Mouse (Mus musculus) retina, postnatal 1 day (tissue): ENCODE results near the gene Iqsec1.

Experiments
- DNase-seq: peaks from one replicate; pipeline ENCODE4 v3.0.0-alpha.2; 2012

The Iqsec1 gene

DNA sequence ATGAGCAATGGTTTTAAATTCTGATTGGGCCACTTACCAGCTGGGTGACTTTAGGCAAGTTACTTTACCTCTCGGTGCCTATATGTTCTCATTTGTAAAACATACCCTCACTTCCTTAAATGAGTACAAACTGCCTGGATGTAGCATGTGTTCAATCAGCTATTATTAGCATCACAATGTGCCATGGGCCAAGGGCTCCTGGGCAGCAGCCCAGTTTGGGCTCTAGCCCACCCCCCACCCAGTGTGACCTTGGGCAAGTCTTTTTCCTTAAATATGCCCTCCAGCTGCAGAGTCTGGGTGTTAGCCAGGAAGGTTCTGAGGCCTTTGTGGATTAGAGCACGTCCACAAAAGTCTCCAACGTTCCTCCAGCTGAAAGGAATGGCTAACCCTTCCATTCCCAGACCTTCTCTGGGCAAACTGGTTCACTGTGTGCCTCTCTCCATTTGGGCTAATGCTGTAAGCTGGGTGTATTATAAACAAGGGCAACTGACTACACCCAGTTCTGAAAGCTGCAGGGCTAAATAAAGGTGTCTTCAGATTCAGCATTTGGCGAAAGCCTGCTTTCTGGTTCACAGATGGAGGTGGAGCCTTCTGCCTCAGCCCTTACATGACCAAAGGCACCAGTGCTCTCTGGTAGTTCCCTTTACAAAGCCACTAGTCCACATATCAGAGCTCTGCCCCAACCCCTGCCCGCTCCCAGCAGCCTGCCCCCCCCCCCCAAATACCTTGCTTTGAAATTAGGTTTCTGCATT is 101.3 kb downstream of the Iqsec1 start:
- DNase-seq, result no peak

DNA sequence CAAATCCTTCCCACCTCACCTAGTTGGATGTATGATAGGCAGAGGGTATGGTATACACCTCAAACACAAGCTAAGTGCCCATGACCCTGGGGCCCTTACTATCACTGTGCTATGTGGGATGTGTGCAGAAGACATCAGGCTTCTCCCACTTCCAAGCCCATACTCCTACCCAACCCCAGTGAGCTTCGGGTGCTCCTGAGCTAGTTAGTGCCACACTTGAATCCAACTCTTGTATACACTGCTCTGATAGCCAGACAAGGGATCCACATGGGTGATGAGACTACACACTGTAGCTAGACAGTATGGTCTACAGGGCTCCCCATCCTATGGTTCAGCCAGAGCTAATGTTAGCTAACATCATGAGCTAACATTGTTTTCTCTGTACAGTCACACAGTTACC is 102.9 kb downstream of the Iqsec1 start:
- DNase-seq, result no peak

DNA sequence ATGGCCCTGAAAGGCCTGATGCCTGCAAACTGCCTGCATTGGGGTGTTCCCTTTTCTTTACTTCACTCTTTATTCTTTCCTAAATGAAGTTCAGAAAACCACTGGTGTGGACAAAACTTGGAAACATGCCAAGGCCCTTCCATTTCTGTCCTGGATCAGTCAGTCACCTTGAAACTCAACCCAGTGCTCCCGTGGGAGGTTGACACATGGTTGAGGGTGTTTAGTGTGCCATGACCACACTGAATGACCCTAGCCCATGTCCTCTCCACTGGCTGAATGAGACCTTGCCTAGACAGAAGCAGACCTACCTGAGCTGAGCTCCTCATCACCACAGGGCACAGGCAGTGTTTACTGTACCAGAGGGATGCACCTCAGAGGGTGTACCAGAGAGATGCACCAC is 103.9 kb downstream of the Iqsec1 start:
- DNase-seq, result no peak

DNA sequence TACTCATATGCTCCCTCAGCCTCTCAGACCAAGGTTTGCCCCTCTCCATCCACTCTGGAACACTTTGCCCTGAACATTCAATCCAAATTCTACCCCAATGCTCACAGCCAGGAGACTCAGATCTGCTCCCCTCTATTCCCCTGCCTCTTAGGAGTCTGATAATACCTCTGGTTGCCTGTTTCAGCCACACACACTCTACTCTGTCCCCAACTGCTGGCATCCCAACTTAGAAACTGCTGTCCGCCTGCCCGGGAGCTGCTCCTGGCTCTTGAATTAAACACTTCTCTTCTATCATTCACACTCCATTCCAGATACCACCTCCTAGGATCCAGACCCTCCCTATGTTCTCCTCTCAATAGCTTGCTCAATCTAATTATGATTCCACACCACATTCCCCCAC is 107.5 kb downstream of the Iqsec1 start:
- no peak for DNase-seq

DNA sequence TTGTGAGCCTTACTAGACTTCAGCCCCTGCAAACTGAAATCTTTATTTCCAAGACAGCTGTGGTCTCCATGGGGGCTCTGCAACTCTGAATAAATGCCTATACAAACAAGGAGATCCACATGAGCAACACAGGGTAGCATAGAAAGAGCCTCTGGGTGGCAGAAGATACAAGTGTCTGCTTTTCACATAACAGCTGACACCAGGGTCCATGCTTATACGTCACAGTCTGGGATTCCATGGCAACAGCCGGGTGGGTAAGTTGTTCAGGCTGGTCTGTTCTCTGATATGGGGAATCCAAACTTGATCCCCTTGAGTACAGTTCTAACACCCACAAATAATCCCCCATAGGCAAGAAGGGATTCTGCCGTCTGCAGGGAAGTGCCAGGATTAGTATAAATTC is 108.1 kb downstream of the Iqsec1 start:
- DNase-seq, result peak; percentile 54

DNA sequence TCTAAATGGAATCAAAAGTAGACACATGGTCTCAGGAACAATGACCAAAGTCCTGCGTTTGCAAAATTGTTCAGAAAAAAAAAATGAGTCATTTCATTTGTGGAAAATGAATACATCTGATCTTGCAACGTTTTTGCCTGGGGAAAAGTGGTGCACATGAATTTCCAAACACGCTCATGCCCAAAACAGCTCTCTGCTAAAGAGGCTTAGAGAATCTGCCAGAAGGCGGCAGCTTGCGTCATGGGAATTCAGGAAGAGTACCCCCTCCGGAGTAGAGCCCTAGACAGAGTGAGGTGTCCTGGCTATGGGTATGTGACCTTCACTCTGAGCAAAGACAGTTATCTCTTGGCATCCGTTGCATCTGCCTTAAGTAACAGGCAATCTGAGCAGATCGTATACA is 116.9 kb downstream of the Iqsec1 start:
- DNase-seq, result no peak

DNA sequence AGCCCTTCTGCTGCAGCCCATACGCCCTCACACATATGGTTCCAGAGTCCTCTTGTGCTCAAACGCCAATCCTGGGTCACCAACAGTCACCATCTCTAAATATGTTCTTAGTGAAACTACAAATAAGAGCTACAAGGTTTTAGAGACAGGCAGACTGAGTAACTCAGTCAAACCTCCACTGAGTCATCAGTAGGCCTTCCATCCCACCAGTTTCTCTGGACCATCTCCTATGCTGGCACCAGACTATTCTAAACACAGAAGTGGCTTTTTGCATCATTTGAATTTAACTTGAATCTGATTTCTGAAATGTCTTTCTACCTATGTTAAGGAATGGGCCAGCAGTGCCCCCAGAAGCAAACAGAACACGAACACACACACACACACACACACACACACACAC is 120.5 kb downstream of the Iqsec1 start:
- no peak for DNase-seq

DNA sequence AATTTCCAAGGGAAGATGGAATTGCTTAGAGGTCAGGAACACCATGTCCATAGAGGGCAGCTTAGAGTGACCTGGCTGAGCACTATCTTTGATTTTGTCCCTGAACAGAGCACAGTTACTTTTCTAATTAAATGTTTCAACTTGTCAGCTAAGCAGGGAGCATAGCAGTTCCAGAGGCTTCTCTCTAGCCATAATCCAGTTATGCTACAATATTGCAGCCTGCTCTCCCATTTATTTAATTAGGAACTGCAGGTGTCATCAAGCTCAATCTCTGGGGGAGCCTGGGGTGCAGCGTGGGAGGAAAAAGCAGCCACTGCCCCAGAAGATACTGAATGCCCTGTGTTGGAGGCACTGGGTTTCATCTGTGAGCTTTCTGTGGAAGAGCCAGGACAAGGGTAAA is 127.1 kb downstream of the Iqsec1 start:
- DNase-seq, result no peak

DNA sequence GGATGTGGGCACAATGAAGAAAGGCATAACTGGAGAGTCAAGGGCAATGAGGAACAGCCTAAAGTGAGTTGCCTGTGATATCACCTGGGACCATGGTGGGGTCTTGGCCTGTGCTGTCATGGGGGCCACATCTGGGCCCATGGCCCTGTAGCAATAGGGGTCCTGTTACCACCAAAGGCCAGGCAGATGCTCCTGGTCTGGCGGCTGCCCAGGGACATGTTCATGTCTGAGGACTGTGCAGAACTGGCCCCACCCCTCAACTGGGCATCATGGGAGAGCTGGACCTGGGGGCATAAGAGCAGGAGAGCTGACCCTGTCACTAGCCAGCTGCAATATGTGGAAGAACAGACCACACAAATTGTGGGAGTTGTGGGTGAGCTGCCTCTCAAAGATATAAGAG is 130.6 kb downstream of the Iqsec1 start:
- DNase-seq, result no peak

DNA sequence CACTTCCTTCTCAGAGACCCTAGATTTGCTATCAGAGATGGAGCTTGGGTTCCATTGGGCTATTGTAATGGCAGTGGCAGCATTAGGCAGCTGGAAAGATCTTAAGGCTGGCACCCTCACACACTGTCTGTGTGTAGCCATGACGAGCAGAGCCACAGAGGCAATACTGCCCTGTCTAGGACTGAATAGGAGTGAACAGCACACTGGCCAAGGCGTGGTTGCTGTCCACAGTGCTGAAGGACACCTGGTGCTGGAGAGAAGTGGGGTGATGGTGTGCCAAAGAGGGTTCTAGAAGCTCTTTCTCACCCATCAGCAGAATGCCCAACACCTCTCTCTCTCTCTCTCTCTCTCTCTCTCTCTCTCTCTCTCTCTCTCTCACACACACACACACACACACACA is 136.1 kb downstream of the Iqsec1 start:
- DNase-seq, result peak; percentile 11

DNA sequence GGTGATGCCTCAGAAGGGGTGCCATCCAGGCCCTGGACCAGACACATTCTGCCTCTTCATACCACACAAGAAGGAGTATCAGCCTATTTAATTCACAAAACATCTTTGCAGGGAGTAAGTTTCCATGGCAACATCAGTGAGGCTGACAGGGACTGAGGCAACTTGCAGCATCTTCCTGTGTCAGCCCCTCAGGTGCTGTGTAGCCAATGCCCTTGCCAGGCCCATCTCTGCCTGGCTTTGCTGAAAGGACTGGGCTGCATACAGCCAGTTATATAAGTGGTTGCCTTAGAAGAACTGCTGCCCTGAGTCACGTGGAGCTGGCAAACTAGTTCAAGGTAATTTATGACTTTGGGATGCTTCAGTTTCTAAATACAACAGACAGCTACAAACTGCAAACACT is 140.4 kb downstream of the Iqsec1 start:
- DNase-seq, result peak; percentile 24

DNA sequence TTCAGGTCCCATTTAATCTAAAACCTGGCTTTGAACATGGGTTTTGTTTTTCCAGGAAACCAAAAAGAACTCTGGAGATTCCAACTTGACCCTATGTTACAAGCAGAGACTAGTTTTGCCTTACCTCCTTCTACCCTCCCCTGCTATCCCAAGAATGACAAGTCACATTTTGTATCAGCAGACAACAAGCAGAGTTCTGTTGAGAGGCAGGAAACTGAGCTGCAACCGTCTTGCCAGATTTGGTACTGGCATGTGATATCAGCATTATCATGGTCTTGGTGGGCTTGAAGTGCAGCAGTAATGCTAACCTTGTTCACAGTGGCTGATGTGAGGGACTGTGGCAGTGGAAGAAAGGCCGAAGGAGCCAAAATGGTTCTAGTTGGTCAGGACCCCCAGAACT is 141.0 kb downstream of the Iqsec1 start:
- DNase-seq, result no peak

DNA sequence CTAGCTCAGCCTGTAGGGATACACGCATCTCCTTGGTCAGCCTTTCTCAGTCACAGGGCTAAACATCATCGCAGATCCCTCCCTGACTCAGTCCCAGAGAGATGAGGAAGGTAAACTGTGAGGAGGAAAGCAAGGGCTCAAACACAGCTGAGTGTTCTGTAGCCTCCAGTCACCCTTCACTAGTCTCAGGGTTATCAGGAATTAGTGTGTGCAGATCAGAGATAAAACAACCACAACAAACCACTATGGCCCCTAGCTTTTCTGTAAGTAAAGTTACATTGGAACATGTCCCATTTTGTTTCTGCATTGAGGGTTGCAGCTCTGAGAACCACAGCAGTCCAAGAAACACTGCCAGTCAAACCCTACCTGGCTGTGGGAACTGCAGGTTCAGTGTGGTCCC is 148.5 kb downstream of the Iqsec1 start:
- no peak for DNase-seq

DNA sequence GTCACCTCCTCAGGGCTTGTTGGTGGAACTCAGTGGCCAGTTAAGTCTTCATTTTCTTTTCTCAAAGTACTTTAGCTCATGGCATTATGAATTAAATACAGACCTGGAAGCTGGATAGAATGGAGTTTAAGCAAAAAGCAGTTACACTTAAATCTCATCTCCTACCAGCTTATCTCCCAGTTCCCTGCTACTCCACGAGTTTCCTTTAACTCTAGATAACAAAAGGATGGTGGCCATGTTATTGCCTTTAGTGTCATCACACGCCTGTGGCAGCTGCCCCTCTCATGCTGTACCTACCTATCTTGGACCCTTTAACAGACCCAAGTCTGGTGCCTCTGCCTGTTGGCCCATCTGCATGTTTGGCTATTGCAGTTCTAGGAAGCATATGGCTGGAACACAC is 151.7 kb downstream of the Iqsec1 start:
- DNase-seq, result no peak

DNA sequence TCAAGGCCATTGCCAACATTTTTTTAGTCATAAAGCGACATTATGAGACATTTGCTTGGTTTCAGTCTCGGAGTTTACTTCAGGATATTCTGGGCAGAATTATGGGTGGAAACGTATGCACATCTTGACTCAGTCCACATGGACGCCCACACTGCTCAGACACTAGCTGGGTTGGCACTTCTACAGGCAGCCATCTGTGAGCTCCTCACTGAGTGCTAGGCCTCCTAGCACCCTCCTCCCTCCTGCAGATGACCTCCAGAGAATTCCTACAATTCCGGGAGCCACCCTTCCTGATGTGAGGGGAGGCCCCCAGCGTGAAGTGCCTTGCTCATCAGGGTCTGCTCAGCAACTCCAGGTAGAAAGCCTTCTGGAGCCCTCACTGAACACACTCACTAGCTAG is 158.9 kb downstream of the Iqsec1 start:
- DNase-seq, result no peak

DNA sequence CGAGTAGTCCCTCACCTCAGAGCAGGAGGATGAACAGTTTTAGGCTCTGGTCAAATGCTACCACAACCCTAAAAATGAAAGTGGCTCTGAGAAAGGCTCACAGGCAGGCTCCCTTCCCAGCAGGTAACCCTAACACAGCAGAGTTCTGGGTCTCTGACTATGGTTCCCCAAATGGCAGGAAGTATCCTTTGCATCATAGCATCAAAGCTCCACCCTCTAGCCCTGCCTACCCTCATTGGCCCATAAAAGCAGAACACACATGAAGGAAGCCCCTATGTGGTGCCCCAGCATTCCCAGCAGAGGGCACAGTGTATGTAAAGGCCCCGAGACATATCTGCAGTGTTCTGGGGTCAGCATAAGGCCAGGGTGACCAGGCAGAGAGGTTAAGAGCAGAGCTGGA is 163.4 kb downstream of the Iqsec1 start:
- no peak for DNase-seq

DNA sequence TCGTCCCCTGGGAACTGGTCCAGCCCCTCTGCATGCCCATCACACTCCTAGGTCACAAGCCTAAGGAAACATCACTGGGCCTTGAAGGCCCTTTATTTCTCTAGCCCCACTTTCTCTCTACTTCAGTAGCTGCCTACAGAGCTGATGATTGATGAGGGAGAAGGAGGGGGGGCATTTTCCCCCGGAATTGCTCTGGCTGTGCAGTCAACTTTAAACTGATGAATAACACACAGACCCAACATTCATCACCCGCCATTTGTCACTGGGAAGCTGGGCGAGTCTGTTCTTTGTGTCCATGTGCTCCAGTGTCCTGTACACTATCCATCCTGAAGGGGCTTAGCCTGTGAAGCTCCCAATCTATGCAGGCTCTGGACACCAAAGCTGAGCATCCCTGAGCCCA is 165.2 kb downstream of the Iqsec1 start:
- DNase-seq, result no peak

DNA sequence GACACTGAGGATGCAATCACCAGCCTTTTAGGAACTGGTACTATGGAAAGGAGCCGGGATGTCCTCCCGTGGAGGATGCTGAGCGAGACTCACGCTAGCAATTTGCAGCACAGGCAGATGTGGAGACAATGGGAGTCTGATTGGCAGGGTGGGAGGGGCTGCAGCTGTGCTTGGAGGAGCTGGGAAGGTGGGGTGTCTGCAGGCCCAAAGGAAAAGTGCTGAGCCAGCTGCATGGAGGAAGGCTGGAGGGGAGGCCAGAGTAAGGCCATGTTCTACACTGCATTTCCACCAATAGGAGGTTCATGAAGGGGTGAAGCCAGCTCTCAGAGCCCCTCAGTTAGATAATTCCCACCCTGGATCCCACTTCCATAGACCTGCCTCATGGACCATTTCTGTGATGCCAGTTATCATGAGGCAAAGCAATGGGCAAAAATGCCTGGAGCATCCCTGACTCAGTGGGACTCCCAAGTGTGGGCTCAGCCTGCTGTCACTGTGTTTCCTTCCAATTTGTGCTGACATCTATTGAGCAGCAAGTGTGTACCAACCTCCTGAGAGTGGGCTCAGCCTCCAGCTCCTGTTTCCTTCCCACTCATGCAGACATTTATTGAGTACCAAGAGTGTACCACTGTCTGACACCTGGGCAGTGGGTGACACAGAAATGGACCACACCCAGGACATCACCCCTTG is 166.4 kb downstream of the Iqsec1 start:
- no peak for DNase-seq

DNA sequence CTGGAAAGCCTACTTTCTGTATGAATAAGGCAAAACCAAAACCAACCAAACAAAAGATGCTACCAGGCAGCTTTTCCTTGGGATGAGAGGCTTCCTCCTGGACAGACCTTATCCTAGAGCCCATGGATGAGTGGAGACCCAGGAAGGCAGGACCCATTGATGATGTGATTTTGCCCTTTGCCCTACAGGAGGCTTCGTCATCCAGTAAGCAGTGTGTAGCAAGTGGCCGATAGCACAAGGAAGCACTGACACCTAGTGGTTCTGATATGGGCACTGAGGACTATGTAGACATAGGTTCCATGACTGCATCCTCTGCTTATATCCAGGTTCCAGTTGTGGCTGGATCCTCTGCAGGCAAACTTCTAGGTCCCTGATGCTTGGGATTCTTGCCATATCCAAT is 168.6 kb downstream of the Iqsec1 start:
- DNase-seq, result peak; percentile 34

DNA sequence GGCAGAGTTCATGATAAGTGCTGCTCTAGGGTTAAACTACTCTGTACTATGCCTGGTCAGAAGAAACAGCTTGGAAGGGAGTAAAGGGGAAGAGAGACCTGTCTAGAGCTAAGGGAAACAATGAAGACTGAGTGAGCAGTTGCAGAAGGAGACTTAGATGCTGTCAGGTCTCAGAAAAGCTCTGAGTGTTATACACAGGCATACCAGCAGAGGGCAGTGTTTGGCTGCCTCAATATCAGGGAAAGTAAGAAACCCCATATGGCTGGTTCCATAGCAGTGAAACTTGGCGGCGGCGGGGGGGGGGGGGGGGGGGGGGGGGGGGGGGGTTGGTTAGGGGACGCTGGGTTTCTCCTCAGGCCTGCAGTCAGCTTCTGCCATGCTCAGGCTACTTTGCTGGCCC is 169.5 kb downstream of the Iqsec1 start:
- peak; percentile 88 for DNase-seq

DNA sequence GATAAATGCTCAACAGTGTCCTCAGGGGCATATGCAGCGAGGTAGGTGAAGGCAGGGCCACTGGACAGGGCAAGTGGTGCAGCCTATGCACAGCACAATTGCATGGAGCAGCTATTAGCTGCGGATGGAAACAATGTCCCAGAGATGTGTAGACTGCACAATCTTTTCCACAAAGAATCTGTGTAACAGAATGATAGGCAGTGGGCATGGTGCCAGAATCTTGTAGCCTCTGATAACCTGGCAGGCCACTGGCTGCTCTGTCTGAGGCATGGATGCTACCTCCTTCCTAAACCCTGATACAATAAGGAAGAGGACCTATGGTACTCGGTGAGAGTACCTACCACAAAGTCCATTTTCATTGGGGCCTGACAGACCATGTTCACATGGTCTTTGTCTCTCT is 171.9 kb downstream of the Iqsec1 start:
- no peak for DNase-seq

DNA sequence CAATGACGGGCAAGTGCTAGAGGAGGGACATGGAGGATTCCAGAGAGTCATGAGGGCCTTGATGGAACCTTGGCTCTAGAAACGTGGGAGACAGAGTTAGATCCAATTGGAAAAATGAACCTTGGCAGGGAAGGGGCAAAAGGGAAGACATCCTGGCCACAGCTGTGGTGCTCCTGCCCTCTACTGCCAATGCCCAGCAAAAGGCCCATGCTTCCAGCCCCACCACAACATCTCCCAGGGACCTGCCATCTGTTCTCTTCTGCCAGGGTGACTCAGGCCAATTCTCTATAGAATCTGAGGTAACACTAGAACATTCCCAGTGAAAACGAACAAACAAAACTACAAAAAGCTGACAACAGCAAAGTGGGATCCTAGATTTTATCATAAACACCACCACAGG is 173.1 kb downstream of the Iqsec1 start:
- no peak for DNase-seq

DNA sequence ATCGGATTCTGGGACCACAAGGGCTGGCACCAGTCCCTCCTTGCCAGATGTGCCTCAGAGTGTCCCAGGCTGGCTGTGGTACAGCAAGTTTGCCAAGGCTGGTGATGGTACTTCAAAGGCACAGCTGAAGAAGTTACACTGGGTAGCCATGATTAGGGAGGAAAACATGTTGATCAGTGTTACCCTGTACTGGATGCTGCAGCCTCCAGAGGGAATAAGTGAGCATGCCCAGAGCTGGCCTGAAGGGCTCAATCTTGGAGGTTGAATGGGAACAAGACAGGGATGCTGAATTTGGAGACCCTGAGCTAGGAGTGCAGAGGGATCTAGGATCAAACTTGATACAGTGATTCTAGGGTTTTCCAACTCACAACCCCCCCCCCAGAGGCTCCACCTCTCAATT is 175.0 kb downstream of the Iqsec1 start:
- no peak for DNase-seq

DNA sequence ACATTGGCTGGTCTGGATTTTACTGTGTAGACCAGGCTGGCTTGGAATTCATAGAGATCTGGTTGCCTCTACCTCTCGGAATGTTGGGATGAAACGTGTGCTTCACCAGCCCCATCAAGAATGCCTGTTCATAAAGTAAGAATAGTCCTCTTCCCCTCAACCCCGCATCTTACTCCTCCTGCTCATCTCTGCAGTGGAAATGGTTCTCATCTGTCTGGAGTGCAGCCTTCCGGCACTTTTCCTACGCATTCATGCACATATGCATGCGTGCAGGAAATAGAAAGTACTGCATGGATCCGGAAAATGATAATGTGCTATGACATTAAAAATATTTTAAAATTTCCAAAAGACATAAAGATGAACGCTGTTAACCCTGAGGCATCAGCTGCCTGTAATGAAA is 175.9 kb downstream of the Iqsec1 start:
- no peak for DNase-seq

DNA sequence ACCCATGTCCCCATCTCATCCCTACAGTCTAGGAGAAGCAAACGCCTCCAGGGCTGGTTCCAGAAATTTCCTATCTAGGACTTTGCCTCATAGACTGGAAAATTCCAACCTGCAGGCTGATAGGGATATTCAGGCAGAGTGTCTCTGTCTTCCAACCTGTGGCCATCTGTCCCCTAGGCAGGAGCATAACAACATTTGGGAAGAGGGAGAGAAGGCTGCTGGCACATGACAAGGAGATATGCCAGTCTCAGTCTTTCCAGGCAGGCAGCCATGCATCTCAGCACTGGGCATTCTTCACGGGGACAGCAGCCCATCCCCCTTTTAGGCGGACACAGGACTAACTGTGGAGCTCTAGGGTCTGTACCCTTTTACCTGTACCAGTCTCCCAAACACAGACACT is 176.4 kb downstream of the Iqsec1 start:
- DNase-seq, result no peak
